Mouse (Mus musculus) inflammation-experienced regulatory T-cells (primary cell): Measurements from ENCODE around the gene 6720489N17Rik. TPM values are rescaled to one million over a fixed set of nuclear protein-coding genes. Genes with fewer than 3 reads are reported as not detected.

Source experiments
- polyA plus RNA-seq, 2 experiments: library from polyadenylated mRNA; unstranded; fragments of 100-300 nt; shearing (Covaris generic); gene quantifications; one replicate each; pipeline ENCODE4 v1.2.1; 2017

The 6720489N17Rik gene
- 1 to 10 TPM; 2.6 to 4.7 TPM for polyA plus RNA-seq

DNA sequence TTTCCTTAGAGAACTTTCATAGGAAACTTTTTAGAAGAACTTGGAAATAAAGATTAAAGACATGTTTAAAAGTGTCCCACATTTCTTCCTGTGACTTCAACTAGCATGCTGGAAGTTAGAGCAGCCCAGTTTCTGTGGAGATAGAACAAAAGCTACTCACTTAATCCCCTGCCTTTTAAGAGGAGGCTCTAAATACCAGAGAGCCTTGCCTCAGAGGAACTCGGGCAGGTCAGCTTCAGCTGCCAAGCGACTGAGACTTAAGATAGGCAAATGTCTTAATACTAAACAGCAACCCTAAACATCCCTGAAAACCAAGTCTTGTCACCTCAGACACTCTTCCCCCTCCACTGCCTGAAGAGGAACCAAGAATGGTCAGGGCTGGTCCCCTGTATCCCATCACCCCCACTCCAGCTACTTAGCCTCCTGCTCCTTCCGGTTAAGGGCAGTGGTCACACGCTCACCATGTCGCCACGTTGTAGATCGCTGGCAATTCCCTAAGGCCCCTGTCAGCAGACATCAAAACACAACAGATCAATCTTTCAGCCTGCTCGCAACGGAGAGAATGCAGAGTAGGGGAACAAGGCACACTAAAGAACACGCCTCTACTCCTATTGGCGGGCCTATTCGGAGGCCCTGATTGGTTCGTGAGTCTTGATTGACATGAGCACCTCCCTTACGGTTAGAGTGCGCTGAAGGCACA lies at the start of gene 6720489N17Rik:
Gene 6720489N17Rik, minus strand, starts transcription at position 606 of the 700 bp plus-strand sequence.

DNA sequence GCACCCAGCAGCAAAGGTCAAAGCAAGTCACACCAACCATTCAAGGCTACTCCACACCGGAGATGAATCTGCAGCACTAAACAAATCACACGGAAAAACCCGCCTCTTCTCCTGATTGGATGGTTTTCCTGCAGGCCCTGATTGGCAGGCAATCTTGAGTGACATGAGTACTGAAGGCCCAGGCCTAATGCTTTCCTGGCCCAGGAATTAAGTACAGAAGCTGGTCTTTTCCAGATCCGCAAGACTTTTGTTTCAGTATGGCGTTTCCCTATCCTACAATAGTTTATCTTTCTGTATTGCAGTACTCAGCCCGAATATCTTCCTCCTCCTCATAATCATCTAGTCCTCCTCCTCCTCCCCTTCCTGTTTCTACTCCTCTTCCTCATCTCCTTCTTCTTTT lies 52.9 kb downstream of the 6720489N17Rik start, which contains the start of gene Zfp934:
Gene Zfp934, minus strand, starts transcription at position 101 of the 400 bp plus-strand sequence.

DNA sequence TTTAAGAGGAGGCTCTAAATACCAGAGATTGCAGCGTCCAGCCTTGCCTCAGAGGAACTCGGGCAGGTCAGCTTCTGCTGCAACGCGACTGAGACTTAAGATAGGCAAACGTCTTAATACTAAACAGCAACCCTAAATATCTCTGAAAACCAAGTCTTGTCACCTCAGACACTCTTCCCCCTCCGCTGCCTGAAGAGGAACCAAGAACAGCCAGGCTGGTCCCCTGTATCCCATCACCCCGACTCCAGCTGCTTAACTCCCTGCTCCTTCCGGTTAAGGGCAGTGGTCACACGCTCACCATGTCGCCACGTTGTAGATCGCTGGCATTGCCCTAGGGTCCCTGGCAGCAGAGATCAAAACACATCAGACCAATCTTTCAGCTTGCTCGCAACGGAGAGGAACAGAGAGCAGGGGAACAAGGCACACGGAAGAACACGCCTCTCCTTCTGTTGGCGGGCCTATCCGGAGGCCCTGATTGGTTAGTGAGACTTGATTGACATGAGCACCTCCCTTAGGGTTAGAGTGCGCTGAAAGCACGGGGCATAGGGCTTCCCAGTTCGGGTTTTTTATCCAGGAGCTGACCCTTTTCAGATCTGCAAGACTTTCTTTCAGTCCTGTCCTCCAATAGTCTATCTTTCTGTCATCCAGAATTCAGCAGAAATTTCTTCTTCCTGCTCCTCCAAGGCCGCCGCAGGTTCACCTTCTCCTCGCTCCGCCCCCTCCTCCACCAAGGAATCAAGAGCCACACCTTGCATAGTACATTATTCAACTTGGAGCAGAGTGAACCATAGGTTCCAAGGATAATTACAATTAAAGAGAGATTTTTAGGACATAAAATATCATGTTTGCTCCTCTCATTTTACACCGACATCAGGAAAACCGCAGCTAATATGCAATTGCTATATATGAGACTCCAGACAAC lies 65.5 kb downstream of the 6720489N17Rik start, which contains the start of gene Zfp935:
Gene Zfp935, minus strand, starts transcription at position 323 of the 922 bp plus-strand sequence.

Other genes with a start within 250 kb of the 6720489N17Rik start
- 1 to 10 TPM; 3.0 to 5.7 TPM for gene Gm3604, start 241.0 kb downstream of the 6720489N17Rik start, polyA plus RNA-seq
- 10 to 100 TPM in 1 of 2 experiments, 1 to 10 TPM in 1; 5.0 to 11.3 TPM for gene Gm49359, start 157.3 kb downstream of the 6720489N17Rik start, polyA plus RNA-seq
- gene Zfp935, start 65.7 kb downstream of the 6720489N17Rik start, polyA plus RNA-seq = under 1 TPM in 1 of 2 experiments, not detected in 1; 0.18 TPM
- gene Zfp934, start 53.0 kb downstream of the 6720489N17Rik start, polyA plus RNA-seq = 10 to 100 TPM in 1 of 2 experiments, 1 to 10 TPM in 1; 7.8 to 14.7 TPM
- 10 to 100 TPM; 11.9 to 15.8 TPM for gene Platr25, start 136.5 kb upstream of the 6720489N17Rik start, polyA plus RNA-seq
- gene Gm5141, start 161.6 kb upstream of the 6720489N17Rik start, polyA plus RNA-seq = 1 to 10 TPM; 2.2 to 5.7 TPM
- under 1 TPM; 0.28 to 0.41 TPM for gene Fbp2, start 234.2 kb upstream of the 6720489N17Rik start, polyA plus RNA-seq